Mouse (Mus musculus) thymus, postnatal 0 days (tissue): ENCODE results near the gene Dll3. TPM values are rescaled to one million over a fixed set of nuclear protein-coding genes. Genes with fewer than 3 reads are reported as not detected.

Source experiments
- DNase-seq: peaks from one replicate; pipeline ENCODE4 v3.0.0-alpha.2; 2015; ENCODE audit warnings: low spot score
- polyA plus RNA-seq: library from polyadenylated mRNA; unstranded; fragments of >200 nt; fragmentation: Nextera tagmentation; extraction: Ambion mirVana; gene quantifications from 2 replicates; pipeline ENCODE4 v1.2.1, GENCODE M21; 2015

Dll3 gene
- 0.33 and 0.51 TPM in 2 replicates for polyA plus RNA-seq

DNA sequence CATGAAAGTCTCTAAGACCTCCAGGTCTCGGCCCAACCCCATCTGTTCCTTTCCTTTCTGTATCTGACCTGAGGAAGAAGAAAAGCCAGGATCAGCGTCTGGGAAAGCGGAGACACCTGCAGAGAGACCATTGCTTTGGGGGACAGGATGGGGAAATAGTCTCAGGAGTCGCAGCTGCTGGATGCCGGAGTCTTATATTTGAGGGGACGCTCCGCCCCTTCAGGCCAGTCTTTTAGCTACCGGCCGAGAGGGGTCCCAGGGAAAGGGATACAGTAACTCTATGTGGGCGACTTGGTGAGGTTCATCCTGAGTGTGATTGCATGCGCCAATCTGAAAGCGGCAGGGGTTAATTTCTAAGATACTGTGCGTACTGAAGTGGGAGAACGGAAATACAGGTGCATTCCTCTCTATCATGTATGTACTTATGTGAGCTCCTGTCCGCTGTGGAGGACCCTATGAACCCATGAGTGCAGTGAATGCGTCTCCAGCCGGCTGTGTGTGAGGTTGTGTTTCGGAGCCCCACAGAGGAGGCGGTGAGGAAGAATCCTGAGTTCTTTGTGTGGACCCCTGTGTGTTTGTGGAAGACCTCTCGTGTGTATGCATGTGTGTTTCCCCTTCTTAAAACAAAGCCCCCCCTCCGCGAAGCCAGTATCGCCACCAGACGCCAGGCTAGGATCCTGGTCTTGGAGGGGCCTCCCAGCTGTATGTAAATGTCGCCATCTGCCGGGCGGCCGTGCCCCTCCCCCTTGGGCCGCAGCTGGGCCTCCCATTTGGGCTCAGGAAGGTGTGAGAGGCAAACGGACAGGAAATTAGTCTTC lies at the start of gene Dll3:
Gene Dll3 (minus strand): TSS at position 623 of the 818 bp plus-strand sequence.
- DNase-seq, result peak; percentile 29

DNA sequence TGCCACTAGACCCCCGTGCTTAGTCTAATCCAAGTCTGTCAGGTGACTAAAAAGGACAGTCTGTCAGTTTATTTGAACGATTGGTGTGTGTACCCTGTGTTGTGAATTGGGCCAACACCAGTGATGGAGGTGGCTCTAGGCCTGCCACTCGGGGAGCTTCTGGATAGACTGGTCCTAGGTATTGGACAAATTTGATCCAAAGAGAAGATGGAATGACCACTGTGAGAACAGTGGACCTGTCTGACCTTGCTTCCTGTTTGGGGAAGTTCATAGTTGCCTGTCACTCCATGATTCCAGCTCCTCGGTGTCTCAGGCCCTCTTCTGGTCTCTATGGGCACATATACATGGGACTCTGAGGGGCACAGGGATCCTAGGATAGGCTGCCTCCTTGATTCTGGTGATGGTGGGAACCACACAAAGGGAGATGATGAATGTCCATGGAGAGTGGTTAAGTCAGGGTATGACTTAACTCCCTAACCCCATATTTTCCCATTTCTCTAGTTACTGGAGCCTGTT lies 49.7 kb upstream of the Dll3 start:
- no peak for DNase-seq

DNA sequence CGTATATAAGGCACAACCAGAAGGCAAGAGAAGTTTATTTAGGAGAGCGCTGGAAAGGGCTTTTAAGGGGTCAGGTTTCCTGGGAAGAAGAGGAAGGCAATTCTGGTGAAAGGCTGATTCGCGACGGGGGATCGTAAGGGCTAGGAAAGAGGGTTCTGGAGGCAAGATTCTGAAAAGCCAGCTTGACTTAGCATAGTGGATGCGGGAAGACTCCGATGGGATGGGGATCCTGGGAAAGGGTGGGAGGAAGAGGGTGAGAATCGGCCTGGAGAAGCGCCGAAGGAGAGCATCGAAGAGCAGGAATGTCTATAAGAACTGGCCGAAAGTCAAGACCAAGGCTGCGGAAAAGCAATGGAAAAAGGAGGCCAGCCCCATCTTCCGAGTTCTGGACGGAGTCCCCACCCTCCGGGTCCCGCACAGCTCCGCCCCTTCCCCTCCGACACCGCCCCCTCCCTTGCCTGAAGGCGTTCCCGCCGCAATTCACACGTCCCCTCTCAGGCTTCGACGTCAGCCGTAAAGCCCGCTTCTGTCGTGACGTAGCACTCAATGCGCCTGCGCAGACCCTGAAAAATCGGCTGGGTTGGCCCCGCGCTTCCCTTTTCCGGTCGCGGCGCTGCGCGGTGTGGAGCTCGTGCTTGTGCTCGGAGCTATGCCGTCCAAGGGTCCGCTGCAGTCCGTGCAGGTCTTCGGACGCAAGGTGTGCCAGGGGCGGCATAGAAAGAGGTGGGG lies 48.3 kb upstream of the Dll3 start, which contains the start of gene Rps16:
Gene Rps16 (plus strand): TSS at position 498 of the 729 bp plus-strand sequence.
- DNase-seq, result peak; percentile 99

DNA sequence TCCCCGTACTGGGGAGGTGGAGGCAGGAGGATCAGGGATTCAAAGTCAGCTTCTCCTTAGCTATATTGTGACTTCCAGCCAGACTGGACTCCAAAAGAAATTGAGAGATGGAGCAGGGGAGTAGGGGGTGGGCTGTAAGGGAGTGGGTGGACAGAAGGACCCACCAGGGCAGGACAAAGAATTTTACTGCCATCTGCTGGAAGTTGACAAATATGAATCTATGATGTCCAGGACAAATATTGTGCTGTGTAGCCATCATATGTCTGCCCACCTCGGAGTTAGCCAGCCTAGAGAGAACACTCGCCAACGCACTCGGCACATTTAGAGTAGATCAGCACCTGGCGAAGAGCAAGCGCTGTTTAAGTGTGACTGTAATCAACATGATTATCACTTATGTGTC lies 46.6 kb upstream of the Dll3 start:
- DNase-seq, result no peak

- no peak for DNase-seq
These were observed 45.7 kb upstream of the Dll3 start for GRCm38 (mm10) chr7:28347746-28348145.

- DNase-seq, result peak; percentile 73
These were observed 42.6 kb upstream of the Dll3 start for GRCm38 (mm10) chr7:28344637-28345036.

GRCm38 (mm10) chr7:28341381-28341780 lies 39.3 kb upstream of the Dll3 start:
- no peak for DNase-seq

- DNase-seq, result peak; percentile 59
These were observed 37.3 kb upstream of the Dll3 start for GRCm38 (mm10) chr7:28339213-28339917.

- DNase-seq, result peak; percentile 99
These were observed 36.3 kb upstream of the Dll3 start, which contains the start of gene Supt5 for GRCm38 (mm10) chr7:28338108-28338998. Supt5 (minus strand) TSS chr7:28338746.

GRCm38 (mm10) chr7:28335471-28335870 lies 33.4 kb upstream of the Dll3 start:
- no peak for DNase-seq

- DNase-seq, result no peak
These were observed 32.5 kb upstream of the Dll3 start for GRCm38 (mm10) chr7:28334534-28334933.

- DNase-seq, result no peak
These were observed 26.2 kb upstream of the Dll3 start for GRCm38 (mm10) chr7:28328260-28328659.

DNA sequence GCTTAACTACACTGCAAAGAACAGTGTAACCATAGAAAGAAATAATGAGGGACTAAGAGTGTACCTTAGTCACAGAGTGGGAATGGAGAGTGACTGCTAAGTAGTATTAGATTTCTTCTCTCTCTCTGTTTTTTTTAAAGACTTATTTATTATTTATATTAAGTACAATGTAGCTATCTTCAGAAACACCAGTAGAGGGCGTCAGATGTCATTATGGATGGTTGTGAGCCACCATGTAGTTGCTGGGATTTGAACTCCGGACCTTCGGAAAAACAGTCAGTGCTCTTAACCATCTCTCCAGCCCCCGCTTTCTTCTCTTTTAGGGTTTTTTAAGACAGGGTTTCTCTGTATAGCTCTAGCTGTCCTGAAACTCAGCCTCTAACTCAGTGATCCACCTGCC lies 24.4 kb upstream of the Dll3 start:
- no peak for DNase-seq

DNA sequence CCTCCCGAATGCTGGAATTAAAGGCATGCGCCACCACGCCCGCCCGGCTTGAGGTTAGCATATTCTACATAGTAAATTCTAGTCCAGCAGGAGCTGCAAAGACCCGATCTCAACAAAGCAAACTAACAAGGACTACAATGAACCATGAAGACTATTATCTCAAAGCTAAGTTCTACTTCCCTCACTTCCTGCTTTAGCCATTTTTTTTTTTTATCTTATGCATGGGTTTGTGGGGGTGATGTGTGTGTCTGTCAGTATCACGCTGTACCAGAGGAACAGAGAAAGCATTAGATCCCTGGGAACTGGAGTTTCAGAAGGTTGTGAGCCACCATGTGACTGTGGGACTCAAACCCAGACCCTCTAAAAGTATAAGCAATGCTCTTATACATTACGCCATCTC lies 23.3 kb upstream of the Dll3 start:
- no peak for DNase-seq

DNA sequence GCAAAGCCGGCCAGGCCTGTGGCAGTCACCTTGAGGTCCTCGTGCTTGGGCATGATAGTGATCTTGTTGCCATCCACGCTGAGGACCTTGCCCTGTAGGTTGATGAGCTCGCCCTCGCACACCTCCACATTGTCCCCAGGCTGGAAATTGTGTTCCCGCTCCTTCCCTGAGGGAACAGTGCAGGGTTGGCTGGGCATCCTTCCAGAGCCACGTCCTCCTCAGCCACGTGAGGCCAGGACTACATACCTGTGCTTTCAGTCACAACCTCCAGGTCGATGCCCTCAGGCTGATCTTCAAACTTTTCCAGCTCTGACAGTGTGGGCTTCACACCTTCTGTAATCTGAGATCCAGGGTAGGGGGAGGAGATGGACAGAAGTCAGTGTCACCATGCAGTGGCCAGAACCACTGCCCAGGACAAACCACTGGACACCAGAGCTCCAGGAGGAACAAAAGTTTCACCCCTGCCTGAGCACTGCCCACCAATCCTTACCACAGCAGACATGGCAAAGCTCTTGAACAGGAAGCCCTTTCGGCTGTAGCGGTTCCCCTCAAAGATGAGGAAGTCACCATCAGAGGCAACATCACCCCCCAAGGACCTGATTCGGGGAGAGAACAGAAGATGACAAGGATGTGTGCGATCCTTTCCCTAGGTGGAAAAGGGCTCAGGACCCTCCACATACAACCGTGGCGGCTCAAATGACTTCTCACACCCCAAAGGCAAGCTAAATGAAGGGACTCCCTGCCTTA lies 20.1 kb upstream of the Dll3 start:
- DNase-seq, result no peak

DNA sequence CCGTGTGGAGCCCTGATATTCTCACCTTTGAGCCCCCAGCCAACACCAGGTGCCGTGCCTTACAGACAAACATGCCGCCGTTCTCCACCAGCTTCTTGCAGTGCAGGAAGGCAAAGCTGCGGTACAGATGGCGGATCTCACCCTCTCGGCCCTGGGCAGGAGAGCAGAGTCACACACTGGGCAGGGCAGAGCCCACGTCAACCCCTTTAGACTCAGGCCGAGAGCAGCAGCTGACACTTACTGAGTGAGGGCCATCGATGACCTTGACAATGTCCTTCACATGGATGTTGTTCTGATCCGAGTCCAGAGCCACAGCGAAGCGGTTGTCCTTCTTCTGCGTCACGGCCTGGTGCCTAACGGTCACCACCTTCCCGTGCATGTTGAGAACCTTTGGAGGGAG lies 16.7 kb upstream of the Dll3 start:
- no peak for DNase-seq

DNA sequence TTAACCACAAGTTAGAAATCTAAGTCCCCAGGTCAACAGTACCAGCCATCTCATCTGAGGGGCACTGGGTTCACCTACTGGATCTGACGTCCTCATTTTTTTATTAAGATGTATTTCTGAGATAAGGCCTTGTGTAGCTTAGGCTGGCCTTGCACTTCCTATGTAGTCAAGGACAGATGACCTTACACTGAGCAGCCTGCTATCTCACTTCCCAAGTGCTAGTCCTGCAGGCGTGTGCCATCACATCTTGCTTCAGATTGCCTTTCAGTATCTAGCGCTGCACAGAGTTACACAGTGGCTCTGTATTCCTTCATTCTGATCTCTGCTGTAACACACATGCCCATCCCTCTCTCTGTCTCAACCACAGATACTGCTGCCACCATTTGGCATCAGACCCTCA lies 16.0 kb upstream of the Dll3 start:
- DNase-seq, result no peak

DNA sequence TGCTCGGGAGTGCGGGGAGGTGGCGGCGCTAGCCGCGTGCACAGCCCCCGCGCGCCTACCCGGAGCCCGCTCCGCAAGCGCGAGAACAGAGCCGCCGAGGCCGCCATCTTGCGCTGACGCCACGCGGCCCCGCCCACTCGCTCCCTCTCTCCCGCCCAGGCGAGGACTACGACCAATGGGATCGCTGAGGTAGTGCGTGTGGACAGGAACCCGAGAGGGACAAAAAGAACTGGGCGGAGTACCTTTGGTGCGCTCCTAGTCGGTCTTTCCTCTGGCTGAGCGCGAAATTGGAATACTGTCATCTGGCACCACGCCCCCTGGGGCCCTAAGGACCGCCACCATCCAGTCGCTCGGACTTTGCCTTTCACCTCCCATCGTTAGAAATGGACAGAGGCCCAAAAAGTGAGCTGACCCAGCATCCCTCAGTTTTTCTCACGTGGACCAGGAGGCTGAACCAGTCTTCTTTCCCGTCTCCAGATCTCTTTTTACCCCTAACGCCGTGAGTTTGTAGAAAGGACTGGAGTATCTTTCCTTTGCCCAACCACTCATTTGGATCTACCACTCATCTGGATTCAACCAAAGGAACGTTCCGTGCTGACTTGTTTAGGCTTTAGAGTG lies 10.0 kb upstream of the Dll3 start, which contains the start of gene Timm50:
Gene Timm50 (minus strand): TSS at position 147 of the 618 bp plus-strand sequence.
- peak; percentile 94 for DNase-seq
